Mouse (Mus musculus) kidney, adult 11 months (tissue): ENCODE measurements around the gene 1700003E16Rik.

Experiments
- DNase-seq: peaks from one replicate; pipeline ENCODE4 v3.0.0; 2022

1700003E16Rik gene

DNA sequence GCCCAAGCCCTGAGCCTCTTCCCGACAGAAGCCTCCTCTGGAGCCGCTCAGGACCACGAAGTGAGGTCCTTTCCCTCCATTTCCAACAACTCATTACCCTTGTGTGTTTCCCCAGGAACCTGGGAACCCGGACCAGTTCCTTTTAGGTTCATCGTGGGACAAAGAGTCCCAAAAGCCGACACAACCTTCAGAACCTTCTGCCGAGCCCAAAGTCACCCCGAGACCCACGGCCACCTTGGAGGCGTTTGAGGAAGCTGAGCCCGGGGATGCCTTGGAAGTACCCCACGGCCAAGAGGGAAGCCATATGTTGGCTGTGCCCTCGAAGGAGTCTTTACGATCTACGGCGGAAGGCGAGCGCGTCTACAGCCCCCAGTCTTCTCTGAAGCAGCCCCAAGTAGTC lies 5.2 kb downstream of the 1700003E16Rik start:
- no peak for DNase-seq

DNA sequence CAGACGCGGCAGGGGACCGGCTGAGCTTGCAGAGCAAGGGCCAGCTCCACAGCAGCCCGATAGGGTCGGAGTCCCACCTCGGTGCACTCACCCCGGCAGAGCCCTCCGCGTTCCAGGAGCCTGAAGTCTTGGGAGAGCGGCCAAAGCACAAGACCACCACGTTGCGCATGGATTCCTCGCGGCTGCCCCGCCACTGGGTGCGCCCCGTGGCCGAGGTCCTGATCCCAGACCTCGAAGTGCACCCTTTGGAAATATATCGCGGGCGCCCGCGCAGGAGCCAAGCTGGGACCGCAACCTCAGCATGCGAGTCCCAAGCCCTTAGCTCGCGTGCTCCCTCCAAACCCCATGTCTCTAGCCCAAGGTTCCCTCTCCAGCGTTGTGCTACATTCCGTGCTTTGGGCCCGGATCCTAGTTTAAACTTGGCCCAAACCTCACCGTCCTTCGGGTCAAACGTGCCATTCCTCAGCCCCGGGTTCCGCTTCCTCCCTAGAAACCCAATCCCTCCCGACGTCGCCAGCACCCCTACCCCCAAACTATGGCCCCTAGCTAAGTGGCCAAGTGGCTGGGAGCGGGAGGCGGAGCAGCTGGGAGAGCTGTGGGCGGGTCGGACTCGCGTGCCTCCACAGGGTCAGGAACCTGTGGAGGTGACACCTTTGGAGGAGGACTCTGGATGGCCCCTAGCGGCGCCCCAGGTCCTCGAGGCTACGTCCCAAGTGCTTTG lies 5.9 kb downstream of the 1700003E16Rik start:
- peak; percentile 78 for DNase-seq

DNA sequence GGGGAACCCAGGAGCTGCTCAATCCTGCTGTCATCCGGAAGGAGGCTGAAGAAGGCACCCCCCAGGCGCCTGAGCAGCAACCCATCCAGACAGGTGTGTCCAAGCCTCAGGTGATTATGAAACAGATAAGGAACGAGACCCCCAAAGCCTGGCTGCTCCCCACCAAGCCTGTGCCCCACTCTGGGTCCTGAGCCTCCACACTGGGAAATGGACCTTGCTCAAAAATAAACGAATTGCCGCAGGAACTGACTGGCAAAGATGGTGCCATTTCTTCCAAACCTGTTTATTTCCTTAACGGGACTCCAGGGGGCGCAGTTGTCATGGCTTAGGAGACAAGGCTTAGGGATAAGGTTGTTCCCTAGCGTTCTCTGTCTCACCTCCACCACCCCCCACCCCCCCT lies 6.5 kb downstream of the 1700003E16Rik start:
- DNase-seq, result peak; percentile 56

DNA sequence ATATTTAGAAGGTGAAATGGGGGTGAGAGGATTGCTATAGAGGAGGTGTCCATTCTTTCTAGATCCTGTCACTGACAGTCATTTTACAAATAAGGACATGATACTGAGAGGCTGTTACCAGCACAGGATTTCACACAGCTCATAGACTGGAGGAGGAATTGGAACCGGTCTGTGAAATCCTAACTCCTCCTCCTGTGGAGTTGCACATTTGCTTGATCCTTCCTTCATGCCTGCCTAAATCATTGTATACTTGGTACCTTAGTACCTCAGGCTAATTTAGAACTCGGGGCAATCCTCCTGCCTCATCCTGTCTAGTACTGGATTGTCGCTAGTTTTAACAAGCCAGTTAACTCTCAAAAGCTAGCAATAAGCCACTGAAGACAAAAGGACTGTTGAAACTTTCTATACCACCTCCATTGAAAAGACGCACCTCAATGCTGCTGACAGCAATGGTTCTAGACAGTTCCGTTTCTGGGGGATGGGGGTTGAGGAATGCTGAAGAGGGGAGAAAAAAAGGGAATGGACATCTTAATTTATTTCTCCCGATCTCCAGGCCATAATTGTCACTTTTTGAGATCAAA lies 8.9 kb downstream of the 1700003E16Rik start:
- DNase-seq, result no peak

DNA sequence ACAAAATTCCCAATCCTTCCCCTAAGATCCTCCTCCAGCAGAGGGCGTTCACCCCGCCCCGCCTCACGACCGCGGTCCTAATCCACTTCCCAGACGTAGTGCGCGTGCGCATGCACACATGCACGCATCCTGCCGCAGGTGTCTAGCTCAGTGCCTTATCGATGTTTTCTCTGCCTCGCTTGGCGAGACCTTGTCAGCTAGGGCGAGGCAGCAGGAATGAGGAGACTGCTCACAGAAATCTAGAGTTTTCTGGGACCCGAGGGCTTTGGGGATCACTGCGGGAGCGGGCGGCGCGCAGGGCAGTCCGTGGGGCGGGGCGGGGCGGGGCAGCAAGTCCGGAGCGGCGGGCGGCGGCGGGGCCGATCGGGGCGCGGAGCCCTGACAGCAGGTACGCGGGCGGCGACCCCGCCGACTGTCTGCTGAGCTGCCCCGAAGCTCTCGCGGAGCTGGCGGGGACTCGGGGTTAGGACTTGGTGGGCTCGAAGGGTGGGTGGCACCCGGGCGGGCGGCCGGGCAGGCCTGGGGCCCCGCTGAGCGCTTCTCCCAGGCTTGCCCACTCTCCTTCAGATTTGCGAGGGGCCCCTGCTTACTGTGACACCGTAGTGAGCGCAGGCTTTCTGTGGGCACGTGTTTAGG lies 9.5 kb downstream of the 1700003E16Rik start, which contains the start of gene Dctn1:
Gene Dctn1, plus strand, starts transcription at position 314 of the 636 bp plus-strand sequence.
- peak; percentile 92 for DNase-seq

DNA sequence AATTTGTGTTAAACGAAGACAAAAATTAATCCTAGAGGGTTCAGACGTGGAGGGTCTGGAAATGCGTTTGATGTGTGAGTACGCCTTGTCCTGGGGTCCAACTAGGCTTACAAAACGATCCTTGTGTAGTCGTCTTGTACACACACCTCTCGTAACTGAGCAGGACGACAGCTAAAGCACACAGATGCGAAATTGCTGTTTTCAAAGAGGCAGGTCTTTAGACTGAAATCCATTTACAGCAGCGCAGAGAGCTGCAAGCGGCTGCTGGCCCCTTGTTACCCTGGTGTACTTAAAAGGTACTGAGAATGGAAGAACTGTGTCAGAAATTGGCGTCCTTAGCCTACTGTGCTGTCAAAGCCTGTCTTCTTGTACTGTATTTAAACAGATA lies 10.0 kb downstream of the 1700003E16Rik start:
- DNase-seq, result no peak

DNA sequence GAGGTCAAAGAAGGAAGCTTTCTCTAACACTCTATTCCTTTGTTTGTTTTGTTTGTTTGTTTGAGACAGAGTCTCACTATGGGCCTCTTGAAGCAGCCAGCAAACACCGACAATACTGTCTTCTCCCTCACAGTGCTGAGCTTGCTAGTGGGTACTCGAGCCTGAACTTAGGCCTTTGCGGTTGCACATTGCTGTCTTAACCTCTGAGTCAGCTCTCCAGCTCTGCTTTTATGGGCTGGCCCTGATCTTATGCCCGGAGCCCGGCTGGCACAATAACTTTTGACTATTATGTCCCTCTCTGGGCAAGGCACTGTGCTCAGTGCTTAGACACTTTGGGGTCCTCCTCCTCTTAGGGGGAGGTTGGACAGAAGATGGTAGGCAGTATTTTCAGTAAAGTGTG lies 13.7 kb downstream of the 1700003E16Rik start:
- peak; percentile 54 for DNase-seq

DNA sequence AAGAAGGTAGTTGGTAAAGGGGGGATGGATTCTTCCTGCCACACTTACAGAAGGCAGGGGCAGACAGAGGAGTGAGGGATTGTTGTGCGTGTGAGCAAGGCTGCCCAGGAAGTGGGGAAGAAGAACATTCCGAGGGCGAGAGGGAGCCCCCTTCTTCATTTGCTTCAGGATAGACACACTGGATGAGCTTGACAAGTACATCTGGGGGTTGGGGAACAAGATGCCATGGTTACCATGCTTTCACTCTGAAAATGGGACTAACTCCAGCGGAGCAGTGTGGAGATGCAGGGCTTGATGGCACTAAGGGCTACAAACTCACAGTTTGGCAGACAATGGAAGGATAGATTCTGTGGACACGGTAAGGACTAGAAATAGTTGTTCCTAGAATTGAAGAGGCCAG lies 14.9 kb downstream of the 1700003E16Rik start:
- no peak for DNase-seq

DNA sequence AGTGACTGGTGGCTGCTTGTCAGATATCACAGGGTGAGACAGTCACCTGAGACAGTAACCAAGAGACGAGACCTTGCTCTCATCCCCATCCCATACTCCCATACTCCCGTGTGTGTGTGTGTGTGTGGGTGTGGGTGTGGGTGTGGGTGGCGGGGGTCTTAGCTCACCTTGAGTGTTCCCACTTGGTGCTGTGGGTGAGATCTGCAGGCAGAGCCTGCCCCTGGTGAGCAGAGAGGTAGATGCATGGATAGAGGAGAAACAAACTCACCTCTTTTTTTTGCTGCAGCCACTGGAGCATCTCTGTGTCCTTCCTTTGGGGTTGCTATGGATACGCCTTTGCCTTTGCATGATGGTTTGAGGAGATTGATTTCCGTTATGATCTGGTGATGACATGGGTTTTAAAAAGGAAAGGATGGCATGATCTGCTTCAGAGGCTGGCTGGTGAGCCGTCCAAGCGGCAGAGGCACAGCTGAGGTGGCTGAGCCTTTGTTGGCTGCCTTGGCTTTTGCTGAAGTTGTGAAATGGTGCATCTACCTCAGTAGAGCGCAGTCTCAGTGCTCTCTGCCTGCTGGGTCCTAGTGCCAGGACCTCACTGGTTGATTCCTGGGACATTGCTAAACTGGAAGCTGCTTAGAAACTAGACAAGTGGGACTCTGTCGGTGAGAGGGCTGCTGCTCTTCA lies 16.2 kb downstream of the 1700003E16Rik start:
- DNase-seq, result no peak

DNA sequence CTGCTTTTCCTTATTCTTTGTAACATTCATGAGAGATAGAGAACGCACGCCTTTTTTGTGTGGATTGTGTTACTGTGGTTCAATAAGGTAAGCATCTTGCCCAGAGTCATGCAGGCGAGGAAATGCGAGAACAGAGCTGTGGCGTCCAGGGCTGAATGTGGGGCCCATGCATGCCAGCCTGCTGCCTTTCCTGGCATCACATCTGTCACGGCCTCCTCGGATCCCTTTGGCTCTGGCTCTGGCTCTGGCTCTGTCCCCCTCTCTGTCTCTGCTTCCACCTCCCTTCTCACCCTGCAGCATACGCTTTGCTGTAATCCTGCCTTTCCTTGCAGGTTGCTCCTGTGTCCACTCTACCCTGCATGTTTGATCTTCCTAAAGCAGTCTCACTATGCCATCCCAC lies 19.8 kb downstream of the 1700003E16Rik start:
- no peak for DNase-seq

DNA sequence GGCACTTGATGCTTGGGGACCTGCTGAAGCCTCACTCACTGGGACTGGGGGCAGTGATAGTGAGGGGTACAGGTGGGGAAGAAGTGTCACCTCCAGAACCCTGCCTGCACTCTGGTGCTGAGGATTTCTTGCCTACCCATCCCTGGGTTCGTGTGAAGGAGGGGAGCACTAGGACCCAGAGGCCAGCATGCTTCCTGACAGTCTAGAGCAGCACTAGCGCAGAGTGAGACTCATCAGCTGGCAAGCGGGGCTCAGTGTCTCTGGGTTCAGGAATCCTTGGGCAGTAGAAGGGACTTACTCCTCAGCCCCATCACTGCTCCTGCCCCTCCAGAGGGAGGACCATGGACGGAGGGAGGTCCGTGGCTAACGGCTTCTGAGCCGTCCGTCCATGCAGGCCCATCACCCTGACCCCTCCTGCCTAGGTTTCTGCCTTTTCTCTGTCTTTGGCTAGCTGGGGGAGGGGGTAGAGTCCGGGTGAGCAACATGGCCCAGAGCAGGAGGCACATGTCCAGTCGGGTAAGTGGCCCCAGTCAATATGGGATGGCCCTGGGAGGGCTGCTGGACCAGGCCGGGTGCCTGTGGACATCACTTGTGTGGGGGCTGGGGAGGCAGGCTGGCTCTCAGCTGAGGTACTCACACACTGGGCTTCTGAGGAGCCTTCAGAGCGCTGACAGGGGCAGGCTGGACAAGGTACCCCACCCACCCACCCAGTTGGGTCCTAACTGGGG lies 23.4 kb downstream of the 1700003E16Rik start:
- no peak for DNase-seq

DNA sequence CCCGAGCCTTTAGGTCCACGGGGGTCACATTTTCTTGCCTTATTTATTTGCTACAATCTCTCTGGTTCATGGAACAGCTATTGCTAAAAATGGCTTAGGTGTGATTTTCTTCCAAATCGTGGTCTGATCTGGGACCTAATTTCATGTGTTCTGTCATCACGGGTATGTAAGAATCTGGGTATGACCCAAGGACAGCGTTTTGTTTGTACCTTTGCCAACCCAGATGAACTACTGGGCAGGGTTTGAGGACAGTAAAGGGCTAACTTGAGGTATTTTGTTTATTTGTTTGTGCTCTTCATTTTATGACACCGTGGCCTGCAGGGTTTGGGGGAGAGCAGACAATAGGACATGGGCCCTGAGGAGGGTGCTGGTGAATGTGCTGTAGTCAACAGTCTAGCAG lies 24.4 kb downstream of the 1700003E16Rik start:
- no peak for DNase-seq

DNA sequence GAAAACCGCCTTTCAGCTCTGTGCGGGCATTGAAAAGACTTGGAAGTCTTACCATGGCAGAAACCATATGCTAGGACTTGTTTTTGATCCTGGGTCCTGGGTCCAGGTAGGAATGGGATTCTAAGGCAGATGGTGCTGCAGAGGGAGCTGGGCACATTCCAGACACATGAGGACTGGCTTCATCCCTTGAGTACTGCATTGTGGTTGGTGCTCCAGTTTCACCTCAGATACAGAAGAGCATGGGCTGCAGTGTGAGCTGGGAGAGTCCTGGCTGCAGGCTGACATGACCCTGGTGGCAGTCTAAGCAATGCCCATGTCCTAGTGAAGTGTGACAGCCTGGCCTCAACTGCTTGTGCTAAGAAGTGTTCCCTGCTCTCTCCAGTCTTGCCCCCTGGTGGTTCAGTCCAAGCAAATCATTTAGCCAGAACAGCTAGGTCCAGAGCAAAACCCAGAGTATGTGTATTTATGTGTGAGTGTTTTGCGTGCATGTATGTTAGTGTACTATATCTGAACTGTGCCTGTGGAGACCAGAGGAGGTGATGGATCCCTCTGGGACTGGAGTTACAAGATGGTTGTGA lies 28.7 kb downstream of the 1700003E16Rik start:
- no peak for DNase-seq

DNA sequence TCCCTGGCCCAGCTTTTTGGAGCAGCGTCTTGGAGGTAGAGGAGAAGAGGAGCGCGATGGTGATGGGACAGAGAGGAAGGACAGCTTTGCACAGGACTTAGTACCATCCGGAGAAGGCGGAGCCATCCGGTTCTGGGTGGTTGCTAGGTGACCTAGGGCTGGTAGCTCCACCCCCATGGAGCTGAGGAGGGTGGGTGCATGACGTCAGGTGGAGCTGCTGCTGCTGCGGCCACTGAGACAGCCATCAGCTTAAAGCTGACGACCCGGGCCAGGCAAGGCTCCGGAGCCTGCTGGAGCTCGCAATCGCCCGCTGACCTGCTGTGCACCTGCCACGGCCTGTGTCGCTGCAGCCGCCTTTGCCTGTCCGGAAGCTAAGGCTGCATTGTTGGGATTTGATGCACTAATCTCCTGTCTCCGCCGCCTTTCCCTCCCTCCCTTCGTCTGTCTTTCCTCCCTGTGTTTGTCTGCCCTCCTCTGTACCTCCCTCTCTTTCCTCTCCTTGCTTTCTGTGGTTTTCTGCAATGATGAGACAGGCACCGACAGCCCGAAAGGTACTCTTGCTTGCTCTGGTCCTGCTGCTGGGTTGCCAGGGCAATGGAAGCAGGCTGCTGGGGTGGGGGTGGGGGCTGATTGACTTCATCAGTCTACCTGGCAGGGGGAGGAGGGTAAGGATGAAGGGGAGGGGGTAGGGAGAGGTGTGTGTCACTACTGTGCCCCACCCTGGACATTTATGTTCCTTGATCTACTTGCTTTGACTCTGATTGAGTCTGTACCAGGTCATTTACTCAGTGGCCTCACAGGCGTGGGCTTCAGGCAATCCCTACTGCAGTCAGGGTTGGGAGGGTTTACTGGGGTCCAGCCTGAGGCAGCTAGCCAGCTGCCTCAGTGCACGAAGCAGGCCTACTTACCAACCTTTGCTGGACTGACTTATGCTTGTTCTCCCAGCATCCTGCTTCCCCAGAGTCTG lies 30.0 kb downstream of the 1700003E16Rik start:
- peak; percentile 30 for DNase-seq

DNA sequence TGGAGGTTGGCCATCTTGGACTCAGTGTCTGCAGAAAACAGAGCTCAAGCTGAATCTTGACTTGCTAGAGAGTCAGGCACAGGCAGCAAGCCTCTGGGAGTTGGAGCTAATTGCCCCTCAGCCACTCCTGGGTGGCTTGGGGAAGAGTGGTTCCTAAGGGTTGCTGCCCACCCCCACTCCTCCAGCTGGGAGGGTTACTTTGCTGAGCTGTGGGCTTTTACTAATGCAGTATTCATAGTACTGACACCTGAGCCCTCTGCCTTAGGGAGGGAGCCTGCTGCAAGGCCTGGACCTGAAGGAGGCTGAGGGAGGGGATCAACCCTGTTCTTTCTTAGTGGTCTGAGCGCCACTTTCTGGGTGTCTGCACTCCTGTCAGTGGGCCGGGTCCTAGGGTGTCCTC lies 30.7 kb downstream of the 1700003E16Rik start:
- DNase-seq, result no peak

DNA sequence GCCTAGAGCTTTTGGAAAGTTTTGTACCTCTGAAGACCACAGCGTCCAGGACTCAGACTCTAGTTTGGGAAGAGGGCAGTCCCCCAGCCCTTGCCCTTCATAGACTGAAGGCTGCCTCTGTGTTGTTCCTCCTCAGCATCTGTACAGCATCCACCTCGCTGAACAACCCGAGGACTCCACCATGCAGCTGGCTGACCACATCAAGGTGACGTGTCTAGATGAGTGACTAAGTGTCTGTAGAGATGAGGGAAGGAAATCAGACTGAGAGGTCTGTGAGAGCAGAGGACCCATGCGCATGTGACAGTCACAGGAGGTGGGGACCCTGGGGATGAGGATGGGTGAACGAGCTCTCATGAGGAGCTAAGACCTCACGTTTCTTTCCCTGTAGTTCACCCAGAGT lies 37.4 kb downstream of the 1700003E16Rik start:
- no peak for DNase-seq

DNA sequence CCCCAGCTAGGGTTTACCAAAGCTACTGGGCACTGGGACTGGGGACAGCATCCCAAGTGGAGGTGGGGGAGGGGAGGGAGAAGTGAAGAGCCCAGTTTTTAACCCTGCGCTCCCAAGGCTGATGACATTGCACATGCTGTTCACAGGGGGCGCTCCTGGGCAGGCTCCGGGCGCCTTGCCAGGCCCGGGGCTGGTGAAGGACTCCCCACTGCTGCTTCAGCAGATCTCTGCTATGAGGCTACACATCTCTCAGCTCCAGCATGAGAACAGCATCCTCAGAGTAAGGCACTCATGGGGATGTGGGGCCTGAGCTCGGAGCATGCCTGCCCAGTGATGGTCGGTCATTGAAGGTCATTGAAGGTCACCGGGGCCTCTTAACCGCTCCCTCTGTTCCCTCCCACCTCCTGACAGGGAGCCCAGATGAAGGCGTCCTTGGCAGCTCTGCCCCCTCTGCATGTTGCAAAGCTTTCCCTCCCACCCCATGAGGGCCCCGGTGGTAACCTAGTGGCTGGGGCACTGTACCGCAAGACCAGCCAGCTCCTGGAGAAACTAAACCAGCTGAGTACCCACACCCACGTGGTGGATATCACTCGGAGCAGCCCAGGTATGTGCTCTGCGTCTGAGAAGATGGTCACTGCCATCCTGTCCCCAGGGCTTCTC lies 41.3 kb downstream of the 1700003E16Rik start:
- DNase-seq, result peak; percentile 38

DNA sequence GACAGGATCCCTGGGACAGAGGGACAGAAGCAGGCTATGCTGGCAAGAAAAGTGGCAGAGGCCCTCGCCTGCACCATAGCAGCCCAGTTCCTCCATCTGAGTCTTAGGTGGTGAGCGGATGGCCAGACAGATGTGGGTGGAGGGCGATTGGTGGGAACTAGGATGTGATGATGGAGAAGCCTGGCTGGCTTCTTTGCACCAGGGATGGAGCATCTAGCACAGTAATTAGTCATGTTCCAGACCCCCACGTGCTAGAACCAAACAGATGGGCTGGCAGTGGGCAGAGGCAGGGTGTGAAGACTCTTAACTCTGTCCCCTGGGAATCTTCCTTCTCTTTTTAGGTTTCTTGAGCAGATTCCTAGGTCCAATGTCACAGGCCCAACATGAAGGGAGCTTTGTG lies 47.1 kb downstream of the 1700003E16Rik start:
- DNase-seq, result no peak

DNA sequence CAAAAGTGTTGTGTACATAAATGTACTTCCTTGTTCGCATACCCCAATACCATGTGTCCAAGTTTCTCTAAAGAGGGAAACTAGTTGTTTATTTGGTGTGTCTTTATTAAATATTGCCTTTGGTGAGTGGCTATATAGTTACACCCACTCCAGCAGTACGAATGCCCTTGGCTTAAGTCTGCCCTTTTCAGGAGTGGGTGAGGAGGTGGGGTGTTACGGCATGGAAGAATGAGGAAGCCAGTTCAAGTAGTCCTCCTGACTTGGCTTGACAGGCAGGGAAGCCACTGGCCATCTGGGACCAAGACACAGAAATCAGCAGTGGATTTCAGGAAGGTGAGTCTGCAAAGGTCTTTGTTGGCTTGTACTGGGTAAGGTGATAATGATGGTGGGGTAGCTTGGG lies 49.6 kb downstream of the 1700003E16Rik start:
- no peak for DNase-seq

DNA sequence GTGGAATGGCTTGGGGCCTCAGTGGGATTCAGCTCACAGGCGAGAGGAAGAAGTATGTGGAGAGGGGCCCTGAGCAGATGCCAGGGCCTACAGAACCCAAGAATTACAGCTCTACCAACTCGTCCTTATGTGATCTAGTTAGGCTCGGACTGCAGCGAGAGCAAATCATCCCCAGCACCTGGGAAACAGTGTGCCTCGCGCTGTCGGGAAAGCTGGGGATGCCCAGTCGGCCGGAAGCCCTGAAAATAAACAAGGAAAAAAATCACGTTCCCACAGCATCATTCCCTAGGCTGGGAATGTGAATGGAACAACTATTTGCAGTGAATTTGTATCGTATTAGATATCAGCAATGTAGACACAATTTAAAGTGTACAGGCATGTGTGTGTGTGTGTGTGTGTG lies 50.1 kb downstream of the 1700003E16Rik start:
- no peak for DNase-seq
